Mouse (Mus musculus): Measurements from ENCODE around the gene Zfyve21. TPM values are rescaled to one million over a fixed set of nuclear protein-coding genes. Genes with fewer than 3 reads are reported as not detected.

The Zfyve21 gene
- polyA plus RNA-seq, 1 experiment from 2014 or later: 43.0 TPM

- H3K36me3 ChIP-seq (ENCODE audit: control insufficient read depth, insufficient read depth, low read length): peaks cover 90% of the 10 kb centered on the region
- ATAC-seq (no peak), DNase-seq (ENCODE audit: low spot score) (no peak)
- peaks cover 3% of the 10 kb centered on the region; the same call in 1 of the 2 replicates for H3K4me1 ChIP-seq (ENCODE audit: control insufficient read depth, insufficient read depth, low read length)
- no peak overlapping the region for H3K4me2 ChIP-seq (ENCODE audit: low read length)
- no peak overlapping the region for H3K9ac ChIP-seq (ENCODE audit: low read length)
- H3K27ac ChIP-seq (ENCODE audit: low read depth, low read length): no peak overlapping the region
- H3K27me3 ChIP-seq (replicated peaks; ENCODE audit: control insufficient read depth, insufficient read depth, low read length): no peaks in the 10 kb centered on the region
- 89% methylated on average over 28 of the region's 28 CpGs for WGBS
- H3K9me3 ChIP-seq (replicated peaks; ENCODE audit: control insufficient read depth, low read length): no peaks in the 10 kb centered on the region
- H3K4me3 ChIP-seq (ENCODE audit: low read depth, low read length): no peak overlapping the region
These were observed 18.6 kb upstream of the Zfyve21 start for GRCm38 (mm10) chr12:111795180-111795895.

GRCm38 (mm10) chr12:111797251-111797650, 16.7 kb upstream of the Zfyve21 start:
- Histone ChIP-seq H3K9ac (ENCODE audit: low read length) (no peak overlapping the region), H3K27ac (ENCODE audit: low read depth, low read length) (no peak overlapping the region), H3K4me2 (ENCODE audit: low read length) (no peak overlapping the region), H3K36me3 (ENCODE audit: control insufficient read depth, insufficient read depth, low read length) (peaks cover 87% of the 10 kb centered on the region), H3K4me1 (ENCODE audit: control insufficient read depth, insufficient read depth, low read length) (no peaks in the 10 kb centered on the region), H3K27me3 (replicated peaks; ENCODE audit: control insufficient read depth, insufficient read depth, low read length) (no peaks in the 10 kb centered on the region), H3K4me3 (ENCODE audit: low read depth, low read length) (no peak overlapping the region), H3K9me3 (replicated peaks; ENCODE audit: control insufficient read depth, low read length) (no peaks in the 10 kb centered on the region)
- WGBS: 85% methylated on average over 8 of the region's 8 CpGs
- no peak for DNase-seq (ENCODE audit: low spot score)
- ATAC-seq: no peak

- Histone ChIP-seq H3K4me2 (ENCODE audit: low read length) (no peak overlapping the region), H3K27ac (ENCODE audit: low read depth, low read length) (no peak overlapping the region), H3K4me3 (ENCODE audit: low read depth, low read length) (no peak overlapping the region), H3K36me3 (ENCODE audit: control insufficient read depth, insufficient read depth, low read length) (peaks cover 87% of the 10 kb centered on the region), H3K27me3 (replicated peaks; ENCODE audit: control insufficient read depth, insufficient read depth, low read length) (no peaks in the 10 kb centered on the region), H3K9ac (ENCODE audit: low read length) (no peak overlapping the region), H3K4me1 (ENCODE audit: control insufficient read depth, insufficient read depth, low read length) (no peaks in the 10 kb centered on the region), H3K9me3 (replicated peaks; ENCODE audit: control insufficient read depth, low read length) (no peaks in the 10 kb centered on the region)
- no peak for ATAC-seq
- no peak for DNase-seq (ENCODE audit: low spot score)
- WGBS: 94% methylated on average over 13 of the region's 13 CpGs
These were observed 15.5 kb upstream of the Zfyve21 start for GRCm38 (mm10) chr12:111798493-111798892.

GRCm38 (mm10) chr12:111800459-111801183, 13.3 kb upstream of the Zfyve21 start:
- H3K27me3 ChIP-seq (replicated peaks; ENCODE audit: control insufficient read depth, insufficient read depth, low read length): no peaks in the 10 kb centered on the region
- H3K9ac ChIP-seq (ENCODE audit: low read length): no peak overlapping the region
- H3K27ac ChIP-seq (ENCODE audit: low read depth, low read length): no peak overlapping the region
- no peak overlapping the region for H3K4me3 ChIP-seq (ENCODE audit: low read depth, low read length)
- H3K9me3 ChIP-seq (replicated peaks; ENCODE audit: control insufficient read depth, low read length): no peaks in the 10 kb centered on the region
- H3K4me1 ChIP-seq (ENCODE audit: control insufficient read depth, insufficient read depth, low read length): no peaks in the 10 kb centered on the region
- no peak overlapping the region for H3K4me2 ChIP-seq (ENCODE audit: low read length)
- 89% methylated on average over 10 of the region's 10 CpGs for WGBS
- DNase-seq (ENCODE audit: low spot score) (no peak), ATAC-seq (no peak)
- peaks cover 85% of the 10 kb centered on the region for H3K36me3 ChIP-seq (ENCODE audit: control insufficient read depth, insufficient read depth, low read length)

- H3K9me3 ChIP-seq (replicated peaks; ENCODE audit: control insufficient read depth, low read length): no peaks in the 10 kb centered on the region
- 87% methylated on average over 5 of the region's 5 CpGs for WGBS
These were observed 10.4 kb upstream of the Zfyve21 start for GRCm38 (mm10) chr12:111803538-111803937.

GRCm38 (mm10) chr12:111808775-111809174, 5.2 kb upstream of the Zfyve21 start:
- Histone ChIP-seq H3K4me1 (ENCODE audit: control insufficient read depth, insufficient read depth, low read length) (peaks cover 9% of the 10 kb centered on the region), H3K27me3 (replicated peaks; ENCODE audit: control insufficient read depth, insufficient read depth, low read length) (no peaks in the 10 kb centered on the region), H3K9me3 (replicated peaks; ENCODE audit: control insufficient read depth, low read length) (no peaks in the 10 kb centered on the region), H3K4me2 (ENCODE audit: low read length) (no peak overlapping the region), H3K4me3 (ENCODE audit: low read depth, low read length) (no peak overlapping the region), H3K9ac (ENCODE audit: low read length) (no peak overlapping the region), H3K36me3 (ENCODE audit: control insufficient read depth, insufficient read depth, low read length) (peaks cover 49% of the 10 kb centered on the region), H3K27ac (ENCODE audit: low read depth, low read length) (no peak overlapping the region)
- ATAC-seq (no peak), DNase-seq (ENCODE audit: low spot score) (no peak)
- WGBS: 96% methylated on average over 6 of the region's 6 CpGs

More at GRCm38 (mm10) chr12:111803538-111803937, 10.4 kb upstream of the Zfyve21 start:
- ATAC-seq (no peak), DNase-seq (ENCODE audit: low spot score) (no peak)
- H3K36me3 ChIP-seq (ENCODE audit: control insufficient read depth, insufficient read depth, low read length): peaks cover 87% of the 10 kb centered on the region
- no peaks in the 10 kb centered on the region for H3K27me3 ChIP-seq (replicated peaks; ENCODE audit: control insufficient read depth, insufficient read depth, low read length)
- no peak overlapping the region for H3K27ac ChIP-seq (ENCODE audit: low read depth, low read length)
- no peak overlapping the region for H3K9ac ChIP-seq (ENCODE audit: low read length)
- H3K4me3 ChIP-seq (ENCODE audit: low read depth, low read length): no peak overlapping the region
- no peaks in the 10 kb centered on the region for H3K4me1 ChIP-seq (ENCODE audit: control insufficient read depth, insufficient read depth, low read length)
- no peak overlapping the region for H3K4me2 ChIP-seq (ENCODE audit: low read length)

GRCm38 (mm10) chr12:111809762-111810161, 4.2 kb upstream of the Zfyve21 start:
- Histone ChIP-seq H3K4me3 (ENCODE audit: low read depth, low read length) (no peak overlapping the region), H3K4me1 (ENCODE audit: control insufficient read depth, insufficient read depth, low read length) (peaks cover 11% of the 10 kb centered on the region), H3K4me2 (ENCODE audit: low read length) (no peak overlapping the region), H3K27ac (ENCODE audit: low read depth, low read length) (peak overlapping the region; percentile 75), H3K9me3 (replicated peaks; ENCODE audit: control insufficient read depth, low read length) (no peaks in the 10 kb centered on the region), H3K9ac (ENCODE audit: low read length) (peak overlapping the region; percentile 21; the same call in 1 of the 2 replicates), H3K27me3 (replicated peaks; ENCODE audit: control insufficient read depth, insufficient read depth, low read length) (no peaks in the 10 kb centered on the region), H3K36me3 (ENCODE audit: control insufficient read depth, insufficient read depth, low read length) (peaks cover 41% of the 10 kb centered on the region)
- DNase-seq (ENCODE audit: low spot score) (peak; percentile 75), ATAC-seq (peak; percentile 16)
- 4% methylated on average over 9 of the region's 9 CpGs for WGBS

- Histone ChIP-seq H3K27ac (ENCODE audit: low read depth, low read length) (no peak overlapping the region), H3K4me1 (ENCODE audit: control insufficient read depth, insufficient read depth, low read length) (peaks cover 19% of the 10 kb centered on the region), H3K9me3 (replicated peaks; ENCODE audit: control insufficient read depth, low read length) (no peaks in the 10 kb centered on the region), H3K36me3 (ENCODE audit: control insufficient read depth, insufficient read depth, low read length) (peaks cover 18% of the 10 kb centered on the region), H3K4me2 (ENCODE audit: low read length) (no peak overlapping the region), H3K9ac (ENCODE audit: low read length) (no peak overlapping the region), H3K27me3 (replicated peaks; ENCODE audit: control insufficient read depth, insufficient read depth, low read length) (no peaks in the 10 kb centered on the region), H3K4me3 (ENCODE audit: low read depth, low read length) (no peak overlapping the region)
- ATAC-seq (no peak), DNase-seq (ENCODE audit: low spot score) (no peak)
- WGBS: 92% methylated on average over 12 of the region's 13 CpGs
These were observed 1.9 kb upstream of the Zfyve21 start for GRCm38 (mm10) chr12:111812075-111812474.

GRCm38 (mm10) chr12:111812611-111813010, 1.4 kb upstream of the Zfyve21 start:
- Histone ChIP-seq H3K4me3 (ENCODE audit: low read depth, low read length) (peak overlapping the region; percentile 53), H3K27ac (ENCODE audit: low read depth, low read length) (no peak overlapping the region), H3K4me2 (ENCODE audit: low read length) (peak overlapping the region; percentile 69), H3K27me3 (replicated peaks; ENCODE audit: control insufficient read depth, insufficient read depth, low read length) (no peaks in the 10 kb centered on the region), H3K36me3 (ENCODE audit: control insufficient read depth, insufficient read depth, low read length) (peaks cover 15% of the 10 kb centered on the region), H3K9me3 (replicated peaks; ENCODE audit: control insufficient read depth, low read length) (no peaks in the 10 kb centered on the region), H3K9ac (ENCODE audit: low read length) (no peak overlapping the region), H3K4me1 (ENCODE audit: control insufficient read depth, insufficient read depth, low read length) (peaks cover 19% of the 10 kb centered on the region)
- ATAC-seq (no peak), DNase-seq (ENCODE audit: low spot score) (no peak)
- WGBS: 70% methylated on average over 12 of the region's 12 CpGs

Measured in forebrain, embryonic 14.5 days (tissue).